Mouse (Mus musculus): Measurements from ENCODE around the gene Arhgap23. TPM values are rescaled to one million over a fixed set of nuclear protein-coding genes. Genes with fewer than 3 reads are reported as not detected.

The Arhgap23 gene
- polyA plus RNA-seq, 1 experiment from 2014 or later, result 8.4 TPM

DNA sequence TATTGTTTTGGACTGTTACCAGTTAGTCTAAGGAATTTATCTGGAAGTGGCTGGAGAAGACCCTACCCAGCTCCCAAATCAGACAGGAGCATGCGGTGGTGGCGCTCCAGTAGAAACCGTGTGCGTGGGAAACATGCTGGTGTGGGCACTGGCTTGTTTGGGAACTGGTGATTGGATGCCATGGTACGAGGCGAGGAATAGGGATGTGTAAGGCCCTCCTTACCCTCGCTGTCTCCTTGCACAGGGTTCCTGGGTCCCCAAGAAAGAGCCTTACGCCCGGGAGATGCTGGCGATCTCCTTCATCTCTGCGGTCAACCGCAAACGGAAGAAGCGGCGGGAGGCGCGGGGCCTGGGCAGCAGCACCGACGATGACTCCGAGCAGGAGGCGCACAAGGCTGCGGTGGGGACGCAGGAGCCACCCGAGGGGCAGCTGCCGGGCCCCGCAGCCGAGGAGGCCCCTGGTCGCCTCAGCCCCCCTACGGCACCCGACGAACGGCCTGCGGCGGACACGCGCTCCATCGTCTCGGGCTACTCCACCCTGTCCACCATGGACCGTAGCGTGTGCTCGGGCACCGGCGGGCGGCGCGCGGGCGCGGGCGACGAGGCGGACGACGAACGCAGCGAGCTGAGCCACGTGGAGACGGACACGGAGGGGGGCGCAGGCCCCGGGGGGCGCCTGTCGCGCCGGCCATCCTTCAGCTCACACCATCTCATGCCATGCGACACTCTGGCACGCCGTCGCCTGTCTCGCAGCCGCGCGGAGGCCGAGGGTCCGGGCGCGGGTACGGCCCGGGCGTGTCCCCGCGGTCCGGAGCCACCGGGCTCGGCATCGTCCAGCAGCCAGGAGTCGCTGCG, 84.8 kb downstream of the Arhgap23 start, which contains the start of gene 4933428G20Rik:
Gene 4933428G20Rik (minus strand): TSS at position 476 of the 855 bp plus-strand sequence.
- Histone ChIP-seq H3K27me3 (peaks cover 42% of the 10 kb centered on the region), H3K27ac (replicated peaks) (no peak within 1 kb of the TSS), H3K4me3 (peak within 1 kb of the TSS; percentile 31), H3K36me3 (no peaks in the 10 kb centered on the region), H3K4me2 (replicated peaks) (peak within 1 kb of the TSS; percentile 52), H3K9me3 (no peaks in the 10 kb centered on the region), H3K4me1 (peaks cover 14% of the 10 kb centered on the region), H3K9ac (replicated peaks) (peak within 1 kb of the TSS; percentile 20)
- ATAC-seq (replicated peaks), result 0 out of 2 replicates have a peak, but pooled peaks have one; percentile 15
- WGBS, result 5% methylated on average over 71 of the region's 88 CpGs

DNA sequence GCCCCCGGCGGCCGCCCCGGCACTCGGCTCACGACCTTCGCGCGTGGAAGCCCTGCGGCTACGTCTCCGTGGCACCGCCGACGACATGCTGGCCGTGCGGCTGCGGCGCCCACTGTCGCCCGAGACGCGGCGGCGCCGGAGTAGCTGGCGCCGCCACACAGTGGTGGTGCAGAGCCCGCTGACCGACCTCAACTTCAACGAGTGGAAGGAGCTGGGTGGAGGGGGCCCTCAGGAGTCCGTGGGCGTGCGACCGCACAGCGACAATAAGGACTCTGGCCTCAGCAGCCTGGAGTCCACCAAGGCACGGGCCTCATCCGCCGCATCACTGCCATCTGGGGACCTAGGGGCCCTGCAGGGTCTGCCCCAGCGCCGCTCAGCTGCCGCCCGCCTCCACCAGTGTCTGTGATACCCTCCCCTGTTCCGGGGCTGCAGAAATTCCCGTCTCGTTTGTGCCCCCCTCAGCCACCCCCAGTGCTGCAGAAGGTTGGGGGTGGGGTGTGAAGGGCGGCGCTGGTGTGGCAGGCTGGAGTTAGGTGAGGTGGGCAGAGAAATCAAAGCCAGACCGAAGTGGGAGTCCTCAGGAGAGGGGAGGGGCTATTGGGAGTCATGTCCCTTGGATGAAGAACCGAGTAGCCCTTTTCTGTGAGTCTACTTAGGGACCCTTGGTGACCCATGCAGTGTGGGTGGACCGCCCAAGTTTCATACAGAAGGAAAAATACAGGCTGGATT, 85.6 kb downstream of the Arhgap23 start:
- Histone ChIP-seq H3K4me1 (peaks cover 14% of the 10 kb centered on the region), H3K9me3 (no peaks in the 10 kb centered on the region), H3K9ac (replicated peaks) (peak overlapping the region; percentile 20), H3K36me3 (no peaks in the 10 kb centered on the region), H3K4me3 (peak overlapping the region; percentile 31), H3K27me3 (peaks cover 42% of the 10 kb centered on the region), H3K27ac (replicated peaks) (no peak overlapping the region), H3K4me2 (replicated peaks) (peak overlapping the region; percentile 52)
- WGBS, result 10% methylated on average over 50 of the region's 51 CpGs
- ATAC-seq (replicated peaks), result peak; percentile 42

GRCm38 (mm10) chr11:97502383-97502782, 87.0 kb downstream of the Arhgap23 start:
- H3K27ac ChIP-seq (replicated peaks), result no peak overlapping the region
- no peaks in the 10 kb centered on the region for H3K36me3 ChIP-seq
- WGBS, result 37% methylated on average over 9 of the region's 9 CpGs
- H3K9ac ChIP-seq (replicated peaks), result no peak overlapping the region; the same call in 1 of the 2 replicates
- no peak overlapping the region for H3K4me3 ChIP-seq
- H3K4me1 ChIP-seq, result peaks cover 14% of the 10 kb centered on the region
- no peaks in the 10 kb centered on the region for H3K9me3 ChIP-seq
- ATAC-seq (replicated peaks), result no peak
- no peak overlapping the region for H3K4me2 ChIP-seq (replicated peaks)
- H3K27me3 ChIP-seq, result peaks cover 42% of the 10 kb centered on the region

DNA sequence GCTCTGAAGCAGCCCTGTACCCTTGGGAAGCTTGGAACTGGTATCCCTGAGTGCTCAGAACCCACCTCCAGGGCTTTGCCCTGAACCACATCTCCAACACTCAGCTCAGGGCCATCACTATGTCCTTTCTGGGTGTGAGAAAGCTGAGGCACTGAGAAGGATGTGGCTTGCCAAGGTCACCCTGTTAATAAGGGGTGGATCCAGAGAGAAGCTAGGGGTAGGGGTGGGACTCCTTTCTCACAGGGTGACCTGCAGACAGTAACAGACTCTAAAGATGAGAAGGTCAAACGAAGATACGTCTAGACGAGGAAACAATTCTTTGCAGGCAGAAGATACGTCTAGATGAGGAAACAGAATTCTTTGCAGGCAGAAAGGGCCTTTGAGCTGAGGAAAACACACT, 87.5 kb downstream of the Arhgap23 start:
- Histone ChIP-seq H3K4me1 (peaks cover 14% of the 10 kb centered on the region), H3K36me3 (no peaks in the 10 kb centered on the region), H3K27me3 (peaks cover 42% of the 10 kb centered on the region), H3K4me2 (replicated peaks) (no peak overlapping the region), H3K9me3 (no peaks in the 10 kb centered on the region), H3K4me3 (no peak overlapping the region), H3K27ac (replicated peaks) (no peak overlapping the region), H3K9ac (replicated peaks) (no peak overlapping the region)
- WGBS, result 80% methylated on average over 4 of the region's 4 CpGs
- ATAC-seq (replicated peaks), result no peak

DNA sequence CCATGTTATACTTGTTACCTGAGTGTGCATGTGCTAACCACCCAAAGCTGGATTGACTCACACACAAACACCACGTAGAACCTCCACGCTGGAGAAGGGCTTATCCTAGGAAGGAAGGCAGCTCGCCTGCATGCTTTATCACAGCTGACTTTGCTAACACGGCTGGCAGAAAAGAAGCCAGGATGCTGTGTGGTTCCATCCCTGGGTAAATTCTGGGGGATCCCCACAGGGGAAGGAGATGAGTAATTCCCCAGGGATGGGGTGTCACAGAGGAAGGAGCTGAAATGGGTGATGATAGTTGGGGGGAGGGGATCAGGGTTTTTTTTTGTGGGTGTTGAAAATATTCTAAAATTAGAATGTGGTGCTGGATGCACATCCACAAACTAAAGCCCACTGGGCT, 90.5 kb downstream of the Arhgap23 start:
- Histone ChIP-seq H3K4me2 (replicated peaks) (no peak overlapping the region), H3K27ac (replicated peaks) (no peak overlapping the region; the same call in 1 of the 2 replicates), H3K27me3 (peaks cover 15% of the 10 kb centered on the region), H3K36me3 (no peaks in the 10 kb centered on the region), H3K9ac (replicated peaks) (no peak overlapping the region), H3K4me3 (no peak overlapping the region), H3K4me1 (peaks cover 6% of the 10 kb centered on the region), H3K9me3 (no peaks in the 10 kb centered on the region)
- 75% methylated on average over 4 of the region's 4 CpGs for WGBS
- no peak for ATAC-seq (replicated peaks)

DNA sequence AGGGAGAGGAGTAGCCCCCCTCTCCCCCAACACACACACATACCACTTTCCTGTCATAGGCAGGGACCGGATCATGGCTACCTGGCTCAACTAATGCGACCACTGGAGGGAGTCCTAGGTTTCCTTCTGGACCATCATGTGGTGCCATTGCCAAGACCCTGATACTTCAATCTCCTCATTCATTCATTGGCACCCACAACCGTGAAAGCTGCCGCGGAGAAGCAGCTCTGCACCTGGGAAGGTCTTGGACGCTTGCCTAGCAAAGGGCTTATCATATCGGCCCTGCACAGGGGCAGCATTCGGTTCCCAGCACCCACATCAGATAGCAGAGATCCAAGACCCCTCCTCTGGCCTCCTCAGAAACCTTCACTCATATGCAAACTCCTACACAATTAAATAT, 91.0 kb downstream of the Arhgap23 start:
- H3K27me3 ChIP-seq, result peaks cover 10% of the 10 kb centered on the region
- H3K27ac ChIP-seq (replicated peaks), result no peak overlapping the region
- WGBS, result 51% methylated on average over 8 of the region's 8 CpGs
- H3K4me3 ChIP-seq, result no peak overlapping the region
- no peak for ATAC-seq (replicated peaks)
- no peaks in the 10 kb centered on the region for H3K9me3 ChIP-seq
- no peak overlapping the region for H3K4me2 ChIP-seq (replicated peaks)
- no peaks in the 10 kb centered on the region for H3K36me3 ChIP-seq
- 0 out of 2 replicates have a peak, but pooled peaks cover 3% of the 10 kb centered on the region for H3K4me1 ChIP-seq
- H3K9ac ChIP-seq (replicated peaks), result no peak overlapping the region

GRCm38 (mm10) chr11:97508198-97508597, 92.9 kb downstream of the Arhgap23 start:
- Histone ChIP-seq H3K4me2 (replicated peaks) (no peak overlapping the region), H3K4me3 (no peak overlapping the region), H3K9me3 (no peaks in the 10 kb centered on the region), H3K4me1 (0 out of 2 replicates have a peak, but pooled peaks cover 3% of the 10 kb centered on the region), H3K9ac (replicated peaks) (no peak overlapping the region), H3K27ac (replicated peaks) (no peak overlapping the region), H3K27me3 (no peaks in the 10 kb centered on the region), H3K36me3 (no peaks in the 10 kb centered on the region)
- ATAC-seq (replicated peaks), result no peak
- WGBS, result 85% methylated on average over 3 of the region's 3 CpGs

- Histone ChIP-seq H3K36me3 (no peaks in the 10 kb centered on the region), H3K27me3 (no peaks in the 10 kb centered on the region), H3K9ac (replicated peaks) (no peak overlapping the region), H3K4me1 (0 out of 2 replicates have a peak, but pooled peaks cover 3% of the 10 kb centered on the region), H3K9me3 (no peaks in the 10 kb centered on the region), H3K4me2 (replicated peaks) (no peak overlapping the region), H3K27ac (replicated peaks) (no peak overlapping the region), H3K4me3 (no peak overlapping the region)
- WGBS, result 43% methylated on average over 5 of the region's 5 CpGs
- ATAC-seq (replicated peaks), result no peak
These were observed 93.7 kb downstream of the Arhgap23 start for GRCm38 (mm10) chr11:97509058-97509457.

- no peak for ATAC-seq (replicated peaks)
- Histone ChIP-seq H3K4me2 (replicated peaks) (no peak overlapping the region), H3K27ac (replicated peaks) (no peak overlapping the region), H3K4me1 (0 out of 2 replicates have a peak, but pooled peaks cover 3% of the 10 kb centered on the region), H3K27me3 (no peaks in the 10 kb centered on the region), H3K36me3 (0 out of 2 replicates have a peak, but pooled peaks cover 1% of the 10 kb centered on the region), H3K4me3 (no peak overlapping the region), H3K9ac (replicated peaks) (no peak overlapping the region), H3K9me3 (no peaks in the 10 kb centered on the region)
- 53% methylated on average over 24 of the region's 24 CpGs for WGBS
These were observed 94.6 kb downstream of the Arhgap23 start for GRCm38 (mm10) chr11:97509715-97510485.

GRCm38 (mm10) chr11:97510966-97511660, 95.8 kb downstream of the Arhgap23 start:
- Histone ChIP-seq H3K9me3 (no peaks in the 10 kb centered on the region), H3K27ac (replicated peaks) (no peak overlapping the region; the same call in 1 of the 2 replicates)
- ATAC-seq (replicated peaks), result no peak

More at GRCm38 (mm10) chr11:97510966-97511660, 95.8 kb downstream of the Arhgap23 start:
- H3K36me3 ChIP-seq, result peaks cover 13% of the 10 kb centered on the region
- H3K4me3 ChIP-seq, result no peak overlapping the region
- WGBS, result 24% methylated on average over 10 of the region's 10 CpGs
- no peak overlapping the region for H3K9ac ChIP-seq (replicated peaks)
- H3K4me1 ChIP-seq, result 0 out of 2 replicates have a peak, but pooled peaks cover 3% of the 10 kb centered on the region
- no peaks in the 10 kb centered on the region for H3K27me3 ChIP-seq
- no peak overlapping the region for H3K4me2 ChIP-seq (replicated peaks)

Measured in forebrain, embryonic 15.5 days (tissue).